Mouse (Mus musculus) megakaryocyte, adult 5-6 weeks (primary cell): ENCODE data around the gene Tnfrsf23. TPM values are rescaled to one million over a fixed set of nuclear protein-coding genes. Genes with fewer than 3 reads are reported as not detected.
A peak's percentile ranks its signal among the peaks of the same experiment; 100 is the strongest.
"Not testable (repeated sequence)": the region's sequence is repeated elsewhere in the genome, so short reads cannot be mapped to it uniquely, and the experiment has no call there.

ENCODE experiments used
- ATAC-seq: 2 replicates; pipeline ENCODE4 v1.8.0; 2016; ENCODE audit warnings: mild to moderate bottlenecking, inconsistent platforms; ENCODE audit not compliant: poor library complexity, severe bottlenecking
- total RNA-seq, 2 experiments: library from RNA; stranded (forward) in 1 of 2; stranded (reverse) in 1 of 2; fragments of 153-499, 151-499 nt in 1 of 2; fragments of 221-1000, 200-1000 nt in 1 of 2; gene quantifications; 2 replicates each; pipeline versions ENCODE4 v1.2.3 to v1.2.4; 2015 to 2017

Tnfrsf23 gene
- total RNA-seq (2015), result 4.9 and 6.3 TPM in 2 replicates
- total RNA-seq (2017), result 2.2 and 4.3 TPM in 2 replicates

DNA sequence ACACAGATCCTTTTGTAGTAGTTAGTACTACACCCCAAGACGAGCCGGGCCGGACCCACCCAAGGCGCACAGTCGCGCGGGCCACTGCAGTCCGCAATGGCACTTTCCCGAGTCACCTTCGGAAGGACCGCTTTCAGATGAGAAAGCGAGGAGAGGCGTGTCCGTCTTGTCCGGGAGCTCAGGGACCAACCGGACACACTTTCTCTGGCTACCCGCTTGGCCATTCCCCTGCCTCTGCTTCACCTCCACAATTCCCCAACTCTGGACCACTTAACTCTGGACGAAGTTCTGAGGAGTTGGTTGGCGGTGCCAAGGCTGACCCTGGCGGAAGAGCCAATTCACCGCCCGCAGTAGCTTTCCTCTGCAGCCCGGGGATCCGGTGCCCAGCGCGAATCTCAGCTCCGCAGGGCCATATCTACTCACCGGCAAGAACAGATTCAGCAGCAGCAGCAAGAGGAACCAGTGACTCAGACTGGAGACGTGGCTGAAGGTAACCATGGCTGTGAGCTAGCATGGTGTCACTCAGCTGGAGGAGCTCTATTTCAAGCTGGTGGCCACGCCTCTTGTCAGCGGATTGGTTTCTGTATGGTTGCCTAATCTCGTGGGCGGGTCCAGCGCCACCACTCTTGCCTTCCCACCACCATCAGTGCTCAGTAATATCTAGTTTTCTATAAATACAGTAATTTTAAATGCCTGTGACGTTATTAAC, at the start of gene Tnfrsf23:
TSS of gene Tnfrsf23 (minus strand) at position 514 of the 709 bp plus-strand sequence.
- peak; percentile 89 for ATAC-seq

DNA sequence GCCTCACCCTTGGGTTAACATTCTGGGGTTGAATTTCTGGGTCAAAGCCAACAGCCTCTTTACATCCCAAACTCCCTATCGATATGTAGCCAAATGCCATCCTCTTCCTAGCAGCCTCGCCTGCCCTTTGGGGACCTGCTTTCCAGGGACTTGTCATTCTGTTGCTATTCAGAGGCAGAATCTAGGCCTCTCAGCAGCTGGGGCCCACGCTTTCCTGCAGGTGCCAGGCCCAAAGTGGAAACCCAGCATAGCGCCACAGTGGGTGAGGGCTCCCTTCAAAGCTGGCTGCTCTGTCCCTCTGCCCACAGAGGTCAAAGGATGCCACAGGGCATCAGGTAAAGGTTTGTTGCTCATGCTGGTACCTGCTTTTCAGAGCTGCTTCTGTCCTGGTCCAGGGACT, 48.1 kb upstream of the Tnfrsf23 start:
- ATAC-seq, result no peak

DNA sequence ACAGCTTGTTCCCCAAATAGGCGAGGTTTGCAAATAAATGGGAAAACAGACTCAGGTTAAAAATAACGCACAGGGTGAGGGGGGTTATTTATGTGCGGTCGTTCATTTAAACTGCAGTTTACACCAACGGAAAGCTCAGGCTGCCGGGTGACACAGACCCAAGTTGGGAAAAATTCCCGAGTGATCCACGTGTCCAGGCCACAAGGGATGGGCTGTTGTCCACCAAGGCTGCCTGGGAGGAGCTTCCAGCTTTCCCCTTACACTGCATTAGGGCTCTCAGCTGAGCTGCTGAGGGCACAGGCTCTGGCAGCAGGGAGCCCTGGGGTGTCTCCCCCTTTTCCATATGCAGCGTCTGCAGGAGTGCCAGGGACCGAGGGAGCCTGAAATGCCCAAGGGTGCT, 44.2 kb upstream of the Tnfrsf23 start:
- no peak for ATAC-seq

DNA sequence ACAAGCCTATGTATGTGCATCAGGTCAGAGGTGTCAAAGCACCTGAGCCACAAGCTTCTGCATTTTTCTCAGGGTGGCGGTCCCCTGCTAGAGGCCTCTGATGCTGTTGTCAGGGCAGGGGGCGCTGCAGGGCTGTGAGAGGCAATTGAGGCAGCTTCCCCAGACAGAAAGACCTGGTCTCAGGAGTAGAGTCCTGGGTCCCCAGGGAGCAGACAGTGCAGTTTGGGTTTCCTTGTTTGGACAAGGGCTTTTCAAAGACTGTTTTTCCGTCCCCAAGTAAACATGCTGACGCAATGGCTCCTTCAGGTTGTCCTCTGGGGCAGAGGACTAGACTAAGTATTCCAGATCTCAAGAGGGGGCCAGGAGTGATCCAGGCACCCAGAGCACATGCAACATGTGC, 40.7 kb upstream of the Tnfrsf23 start:
- ATAC-seq, result no peak

DNA sequence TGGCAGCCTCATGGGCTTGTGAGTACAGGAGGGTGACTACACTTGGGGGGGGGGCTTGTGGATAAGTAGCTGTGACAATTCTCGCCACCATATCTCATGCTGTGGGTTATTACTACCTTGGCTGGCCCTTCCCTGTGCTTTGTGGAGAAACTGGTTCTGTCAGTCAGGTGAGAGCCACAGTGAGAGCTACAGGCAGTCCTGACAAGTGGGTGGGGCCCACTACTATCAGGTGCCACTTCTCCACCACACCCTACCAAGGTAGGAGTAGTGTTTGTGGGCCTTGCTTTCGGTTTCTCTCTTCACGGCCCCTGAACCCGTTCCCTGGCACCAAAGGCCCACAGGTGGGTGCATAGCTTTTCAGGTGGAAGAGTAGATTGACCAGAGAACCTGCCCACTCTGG, 38.2 kb upstream of the Tnfrsf23 start:
- ATAC-seq, result no peak

DNA sequence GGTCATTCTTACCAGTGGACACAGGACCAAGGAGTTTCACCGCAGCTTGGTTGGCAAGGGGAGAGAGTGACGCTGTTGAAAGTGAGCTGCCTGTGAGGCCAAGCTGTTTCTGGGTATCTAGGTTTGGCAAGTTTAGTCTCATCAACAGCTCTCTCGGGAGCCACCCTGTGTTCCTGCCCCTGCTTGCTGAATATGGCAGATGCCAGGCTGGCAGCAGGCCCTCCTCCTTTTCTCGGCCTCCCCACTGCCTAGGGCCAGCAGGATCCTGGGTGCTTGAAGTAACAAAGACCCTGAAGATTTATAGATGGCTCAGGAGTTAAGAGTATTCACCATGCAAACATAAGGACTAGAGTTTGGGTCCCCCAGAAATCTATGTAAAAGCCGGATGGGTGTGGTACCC, 37.0 kb upstream of the Tnfrsf23 start:
- no peak for ATAC-seq

DNA sequence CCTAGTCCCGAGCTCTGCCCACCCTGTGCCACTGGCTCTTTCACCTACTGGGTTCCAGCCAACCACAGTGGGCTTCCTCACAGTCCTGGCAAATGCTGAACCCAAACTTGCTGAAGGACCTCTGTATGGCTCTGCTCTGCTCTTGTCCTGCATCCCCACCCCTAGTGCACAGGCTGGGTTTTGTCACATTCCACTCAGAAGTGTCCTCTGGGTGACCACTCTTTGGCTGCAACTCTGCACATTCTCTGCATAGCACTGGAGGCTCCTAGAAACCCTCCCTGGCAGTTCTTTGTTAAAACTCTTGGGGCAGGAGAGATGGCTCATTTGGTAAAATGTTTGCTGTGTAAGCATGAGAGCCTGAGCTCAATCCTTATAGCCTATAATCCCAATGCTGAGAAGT, 32.1 kb upstream of the Tnfrsf23 start:
- no peak for ATAC-seq

DNA sequence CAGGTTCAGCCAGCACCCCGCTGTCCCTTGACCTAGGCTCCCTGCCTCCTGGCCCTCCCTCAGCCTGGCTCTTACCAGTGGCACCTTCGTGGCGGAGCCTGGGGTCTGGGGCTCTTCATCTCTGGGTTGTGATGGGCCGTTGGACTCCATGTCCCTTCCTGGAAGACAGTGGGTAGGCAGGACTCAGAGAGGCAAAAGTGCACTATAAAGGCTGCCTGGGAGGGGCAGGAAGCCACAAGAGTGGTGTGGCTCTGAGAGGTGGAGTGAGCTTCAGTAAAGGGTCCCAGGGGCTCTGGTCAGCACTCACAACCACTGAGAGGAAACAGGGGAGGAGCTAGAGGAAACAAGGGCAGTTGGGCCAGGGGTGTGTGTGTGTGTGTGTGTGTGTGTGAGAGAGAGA, 27.7 kb upstream of the Tnfrsf23 start:
- peak; percentile 60 for ATAC-seq

DNA sequence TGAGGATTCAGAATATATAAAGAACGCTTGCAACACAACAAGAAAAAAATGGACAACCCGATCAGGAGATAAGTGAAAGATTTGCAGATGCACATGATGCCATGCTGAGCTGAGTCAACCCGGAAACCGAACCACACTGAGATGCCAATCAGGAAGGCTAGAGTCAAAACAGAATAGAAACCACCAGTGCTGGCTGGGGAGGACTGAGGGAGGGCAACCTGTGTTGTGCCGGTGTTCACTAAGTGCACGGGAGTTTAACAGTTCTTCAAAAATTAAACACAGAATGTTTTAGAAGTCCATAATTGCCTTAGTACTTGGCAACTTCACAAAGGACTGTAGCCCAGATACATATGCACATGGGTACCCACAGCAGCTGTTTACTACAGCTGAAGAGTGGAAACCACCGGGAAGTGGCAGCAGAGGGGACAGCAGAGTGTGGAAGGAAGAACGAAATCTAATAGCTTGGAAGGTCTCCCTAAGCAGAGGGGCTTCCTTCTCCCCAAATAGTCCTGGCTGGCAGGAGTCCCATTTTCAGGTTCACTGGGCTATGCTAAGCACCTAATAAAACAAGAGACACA, 27.2 kb upstream of the Tnfrsf23 start:
- ATAC-seq, result peak; percentile 71

DNA sequence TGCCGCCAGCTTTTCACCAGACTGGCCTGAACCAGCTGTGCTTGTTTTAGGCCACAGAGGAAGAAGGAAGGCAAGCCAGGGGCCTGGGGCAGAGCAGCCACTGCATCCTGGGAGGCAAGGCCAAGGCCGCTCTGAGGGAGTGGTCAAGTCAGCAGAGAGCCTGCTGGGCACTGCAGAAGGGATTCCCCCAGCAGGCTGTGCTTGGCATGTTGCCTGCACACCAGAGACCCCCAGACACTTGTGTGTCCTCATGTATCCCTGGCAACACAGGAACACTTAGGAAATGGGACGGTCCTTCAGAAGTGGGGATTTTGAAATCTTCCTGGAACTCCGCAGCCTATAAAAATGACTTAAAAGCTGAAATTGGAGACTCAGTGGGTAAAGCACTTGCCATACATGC, 26.4 kb upstream of the Tnfrsf23 start:
- ATAC-seq, result no peak

DNA sequence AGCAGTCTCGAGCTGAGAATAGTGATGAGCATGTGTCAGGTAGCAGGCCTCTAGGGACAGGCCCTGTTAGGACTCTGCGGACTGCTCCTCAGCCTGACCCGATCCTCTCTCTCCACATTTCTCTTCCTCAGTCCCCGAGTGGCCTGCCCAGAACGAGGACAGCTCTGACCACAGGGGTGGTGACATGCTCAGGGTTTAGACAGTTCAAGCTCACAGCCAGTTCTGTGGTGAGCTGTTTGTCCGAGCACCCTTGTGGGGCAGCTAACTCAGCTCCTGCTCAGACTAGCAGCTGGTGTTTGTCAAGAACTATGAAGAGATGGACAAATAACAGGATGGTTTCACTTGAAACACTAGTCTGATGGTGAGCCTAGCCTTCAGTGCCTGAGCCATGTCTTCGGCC, 25.7 kb upstream of the Tnfrsf23 start:
- no peak for ATAC-seq

DNA sequence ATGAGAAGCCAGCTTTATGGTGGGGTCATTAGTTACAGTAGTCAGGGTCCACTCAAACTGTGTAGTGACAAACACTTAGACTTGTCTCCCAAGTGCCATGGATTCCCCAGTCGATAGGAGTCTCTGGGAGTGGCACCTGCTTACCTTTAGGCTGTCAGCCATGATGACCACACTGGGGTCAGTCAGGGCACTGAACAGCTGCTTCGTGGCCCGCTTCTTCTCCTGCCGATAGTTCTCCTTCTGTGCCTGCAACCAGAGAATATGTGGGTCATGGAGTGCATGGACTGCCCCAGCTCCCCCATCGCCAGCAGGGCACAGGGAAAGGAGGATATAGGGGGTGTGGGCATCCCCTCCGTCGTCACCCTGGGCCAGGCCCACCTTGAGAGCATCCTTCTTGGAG, 23.7 kb upstream of the Tnfrsf23 start:
- ATAC-seq, result no peak

DNA sequence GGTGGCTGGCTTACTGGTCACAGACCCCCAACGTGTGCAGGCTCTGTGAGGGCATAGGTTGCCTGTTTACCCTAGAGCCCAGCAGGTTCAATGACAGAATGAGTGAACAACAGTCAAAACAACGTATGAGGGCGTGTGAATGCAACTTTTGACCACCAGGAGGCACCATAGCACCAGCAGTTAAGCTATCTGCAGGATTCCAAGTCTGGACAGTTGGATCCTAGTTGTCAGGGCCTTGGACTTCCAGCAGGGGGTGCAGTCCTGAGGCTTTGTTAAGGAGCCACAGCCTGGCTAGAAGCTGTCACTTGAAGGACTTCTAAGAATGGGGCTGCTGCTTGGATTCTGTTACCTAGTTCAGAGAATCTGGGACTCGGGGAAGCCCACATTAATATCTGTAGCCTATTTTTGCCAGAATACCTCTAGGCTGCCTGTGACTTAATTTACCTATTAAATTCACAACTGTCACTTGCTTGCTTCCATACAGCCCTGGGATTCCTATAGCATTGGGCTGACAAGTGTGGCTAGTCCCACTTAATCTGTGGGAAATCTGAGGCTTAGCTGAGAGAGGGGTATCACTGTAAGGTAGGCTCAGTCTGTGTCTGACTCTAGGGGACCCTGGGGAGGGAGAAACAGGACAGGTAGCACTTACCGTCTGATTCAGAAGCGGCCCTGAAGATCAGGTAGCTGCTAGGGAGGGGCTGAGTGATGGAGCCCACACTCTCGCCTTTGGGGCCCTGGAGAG, 21.2 kb upstream of the Tnfrsf23 start:
- ATAC-seq, result peak; percentile 92

DNA sequence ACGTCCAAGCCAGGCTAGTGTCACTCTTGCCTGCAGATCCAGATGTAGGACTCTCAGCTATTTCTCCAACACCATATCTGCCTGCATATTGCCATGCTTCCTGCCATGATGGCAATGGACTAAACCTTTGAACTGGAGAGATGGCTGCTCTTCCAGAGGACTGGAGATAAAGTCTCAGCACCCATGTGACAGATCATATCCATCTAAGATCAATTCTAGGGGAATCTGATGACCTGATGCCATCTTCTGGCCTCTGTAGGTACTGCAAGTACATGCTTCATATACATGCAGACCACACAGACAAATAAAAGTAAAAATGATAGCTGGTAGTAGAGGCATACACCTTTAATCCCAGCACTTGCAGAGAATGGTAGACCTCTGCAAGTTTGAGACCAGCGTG, 10.5 kb upstream of the Tnfrsf23 start:
- ATAC-seq, result peak; percentile 67

DNA sequence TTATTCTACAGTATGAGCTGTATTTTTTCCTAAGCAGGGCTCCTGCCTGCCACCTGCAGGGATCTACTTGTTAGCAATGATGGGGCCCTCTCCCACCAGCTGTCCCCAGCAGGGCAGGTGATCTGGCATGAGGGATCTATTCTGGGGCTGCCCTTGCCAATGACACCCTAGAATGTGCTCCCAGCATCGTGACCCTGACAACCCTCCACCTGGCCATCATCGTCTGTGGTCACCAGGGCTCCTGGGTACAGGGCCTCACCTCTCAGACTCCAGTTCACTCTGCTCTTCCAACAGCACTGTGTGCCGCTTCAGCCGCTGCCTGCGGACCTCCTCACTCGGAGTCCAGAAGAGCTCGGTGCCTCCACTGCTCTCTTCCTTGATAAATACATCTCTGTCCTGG, 8.9 kb upstream of the Tnfrsf23 start:
- no peak for ATAC-seq

DNA sequence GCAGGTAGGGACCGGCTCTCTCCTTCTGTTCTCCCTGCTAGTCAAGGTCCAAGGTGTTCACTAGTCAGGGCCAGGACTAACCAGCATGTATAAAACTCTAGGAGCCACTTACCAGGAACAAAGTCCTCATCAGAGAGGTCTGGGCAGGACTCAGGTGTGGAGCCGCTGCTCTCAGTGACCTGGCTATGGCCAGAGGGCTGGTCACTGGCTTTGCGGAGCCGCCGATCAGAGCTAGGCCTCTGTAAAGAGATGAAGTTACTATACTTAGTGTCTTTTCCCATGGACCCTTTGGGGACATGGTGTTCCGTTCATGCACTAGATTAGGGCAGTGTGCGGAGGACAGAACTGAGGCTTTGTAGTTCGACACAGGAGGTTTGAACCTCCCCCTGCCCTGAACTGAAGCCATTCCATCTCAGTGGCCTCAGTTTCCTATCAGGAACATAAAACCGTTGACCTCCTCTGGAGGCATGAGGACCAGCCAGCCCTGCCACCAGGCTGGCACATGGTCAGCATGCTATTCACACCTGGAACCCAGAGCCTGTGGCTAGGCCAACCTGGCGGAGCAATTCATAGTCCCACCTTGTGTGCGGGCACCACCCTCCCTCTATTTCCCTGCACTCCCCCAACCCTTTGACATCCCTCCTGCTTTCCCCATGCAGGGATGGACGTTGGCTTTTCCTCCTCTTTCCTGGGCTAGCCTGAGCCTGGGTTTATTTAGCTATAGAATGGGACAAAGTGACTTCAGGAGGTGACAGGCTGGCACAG, 7.3 kb upstream of the Tnfrsf23 start:
- no peak for ATAC-seq

DNA sequence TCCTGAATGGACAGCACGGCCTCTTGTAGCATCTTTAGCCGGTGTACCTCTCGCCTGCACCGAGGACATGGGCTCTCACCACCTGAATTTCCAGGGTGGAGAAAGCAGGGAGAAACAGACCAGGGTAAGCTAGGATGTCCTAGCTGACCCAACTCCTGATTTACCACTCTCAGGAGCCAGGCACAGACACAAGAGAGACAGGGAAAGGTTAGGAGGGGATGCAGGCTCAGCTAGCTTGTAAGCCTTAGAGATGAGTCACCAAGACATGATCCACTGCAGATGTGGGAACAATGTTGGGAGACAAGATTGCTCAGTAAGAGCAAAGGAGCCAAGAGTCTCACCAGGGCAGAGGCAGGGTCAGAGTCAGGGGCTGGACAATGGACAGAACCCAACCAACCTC, 6.2 kb upstream of the Tnfrsf23 start:
- ATAC-seq, result no peak

DNA sequence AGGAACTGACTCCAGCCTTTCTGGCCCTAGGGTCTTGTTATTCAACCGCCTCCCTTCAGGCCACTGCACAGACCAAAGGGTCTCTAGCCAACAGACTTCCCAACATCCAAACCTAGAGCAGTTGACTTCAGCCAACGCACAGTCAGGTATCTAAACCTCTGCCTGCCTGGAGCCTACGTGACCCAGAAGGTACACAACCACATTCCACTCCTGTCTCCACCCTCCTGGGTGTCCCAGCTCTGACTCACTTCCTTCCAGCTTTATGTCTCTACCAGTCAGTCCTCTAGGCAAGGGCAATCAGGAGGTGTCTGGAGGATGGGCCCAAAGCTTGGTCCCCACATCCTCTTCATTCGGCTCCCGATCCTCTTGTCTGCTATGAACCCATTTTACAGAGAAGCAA, 5.5 kb upstream of the Tnfrsf23 start:
- ATAC-seq, result no peak

DNA sequence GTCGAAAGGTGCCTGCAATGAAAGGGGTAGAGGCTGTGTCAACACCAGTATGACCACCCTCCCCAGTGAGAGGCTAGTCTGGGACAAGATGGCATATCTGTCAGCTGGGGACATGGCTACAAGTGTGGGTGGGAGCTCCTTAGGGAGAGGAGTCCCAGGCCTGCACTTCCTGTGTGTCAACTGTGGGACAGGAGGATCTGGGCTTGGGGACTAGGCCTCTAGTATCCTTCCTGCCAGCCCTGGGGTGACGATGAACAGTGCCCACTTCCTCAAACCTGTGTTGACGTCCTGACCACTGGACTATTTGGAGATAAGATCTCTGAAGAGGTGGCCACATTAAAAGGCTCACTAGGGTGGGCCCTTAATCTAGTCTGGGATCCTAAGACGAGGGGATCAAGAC, 4.3 kb upstream of the Tnfrsf23 start:
- peak; percentile 38 for ATAC-seq

DNA sequence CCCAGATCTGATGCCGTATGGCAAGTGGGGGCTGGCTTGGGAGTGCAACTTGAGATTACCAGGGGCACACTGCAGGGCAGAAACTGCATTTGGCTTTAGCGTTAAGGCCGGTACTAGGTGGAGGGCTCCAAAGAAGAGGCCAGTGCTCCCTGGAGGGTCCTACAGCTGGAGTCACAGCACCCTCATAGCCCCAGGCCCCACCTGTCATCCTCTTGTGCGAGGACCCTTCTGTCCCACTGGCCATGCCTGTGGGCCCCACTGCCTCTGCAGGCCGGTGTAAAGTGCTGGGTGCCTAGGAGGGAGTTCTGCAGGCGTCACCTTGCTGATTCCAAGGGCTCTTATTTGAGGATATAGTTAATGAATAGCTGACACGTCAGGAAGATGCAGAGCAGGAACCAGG, 3.8 kb upstream of the Tnfrsf23 start:
- ATAC-seq, result no peak

DNA sequence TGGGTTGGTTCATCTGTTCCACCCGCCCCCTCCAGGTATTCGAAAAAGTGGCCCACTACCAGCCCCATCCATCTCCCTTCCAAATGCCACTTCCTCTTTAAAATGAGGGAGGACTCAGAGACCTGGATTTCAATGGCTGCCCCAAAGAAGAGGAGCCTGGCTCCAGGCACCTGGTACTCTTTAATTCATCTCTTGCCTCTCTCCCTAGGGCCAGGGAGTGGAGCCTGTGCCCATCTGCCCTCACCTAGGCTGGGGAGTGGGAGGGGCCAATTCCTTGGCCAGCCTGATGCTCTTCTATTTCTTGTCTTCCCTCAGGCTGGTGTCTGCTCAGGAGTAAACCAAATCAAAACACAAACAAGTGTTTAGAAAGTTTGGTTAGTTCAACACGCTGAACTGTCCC, 1.0 kb upstream of the Tnfrsf23 start:
- ATAC-seq, result not testable (repeated sequence)
